Mouse (Mus musculus): ENCODE data around the gene Ptgir. TPM values are rescaled to one million over a fixed set of nuclear protein-coding genes. Genes with fewer than 3 reads are reported as not detected.

Ptgir gene
- polyA plus RNA-seq, 1 experiment: 11.3 TPM

GRCm38 (mm10) chr7:16885271-16885776 lies 21.0 kb upstream of the Ptgir start:
- H3K4me3 ChIP-seq (ENCODE audit: control insufficient read depth, insufficient read depth, low read length): no peak overlapping the region

GRCm38 (mm10) chr7:16885905-16886304 lies 20.4 kb upstream of the Ptgir start:
- Histone ChIP-seq H3K4me1 (replicated peaks; ENCODE audit: control insufficient read depth, insufficient read depth, low read length) (peaks cover 2% of the 10 kb centered on the region), H3K4me3 (ENCODE audit: control insufficient read depth, insufficient read depth, low read length) (no peak overlapping the region), H3K27me3 (ENCODE audit: control insufficient read depth, insufficient read depth, low read length) (peaks cover 14% of the 10 kb centered on the region), H3K36me3 (ENCODE audit: control insufficient read depth, insufficient read depth, low read length) (no peaks in the 10 kb centered on the region), H3K27ac (ENCODE audit: control insufficient read depth, insufficient read depth, low read length) (no peak overlapping the region)
- WGBS: 76% methylated on average over 59 of the region's 59 CpGs
- TF ChIP-seq CTCF (IDR thresholded peaks at IDR 0.05; ENCODE audit: borderline replicate concordance, control insufficient read depth, extremely low read depth, insufficient read depth, low read length, poor library complexity) (no peak), POLR2A (IDR thresholded peaks at IDR 0.05; ENCODE audit: control insufficient read depth, extremely low read depth, insufficient read depth, low read length, poor library complexity) (no peak)
- DNase-seq: no peak

More at GRCm38 (mm10) chr7:16885271-16885776, 21.0 kb upstream of the Ptgir start:
- TF ChIP-seq POLR2A (IDR thresholded peaks at IDR 0.05; ENCODE audit: control insufficient read depth, extremely low read depth, insufficient read depth, low read length, poor library complexity) (no peak), CTCF (IDR thresholded peaks at IDR 0.05; ENCODE audit: borderline replicate concordance, control insufficient read depth, extremely low read depth, insufficient read depth, low read length, poor library complexity) (no peak)
- no peak for DNase-seq
- Histone ChIP-seq H3K36me3 (ENCODE audit: control insufficient read depth, insufficient read depth, low read length) (no peaks in the 10 kb centered on the region), H3K27ac (ENCODE audit: control insufficient read depth, insufficient read depth, low read length) (no peak overlapping the region), H3K4me1 (replicated peaks; ENCODE audit: control insufficient read depth, insufficient read depth, low read length) (no peaks in the 10 kb centered on the region; the same call in 1 of the 2 replicates), H3K27me3 (ENCODE audit: control insufficient read depth, insufficient read depth, low read length) (peaks cover 14% of the 10 kb centered on the region)
- 42% methylated on average over 95 of the region's 95 CpGs for WGBS

GRCm38 (mm10) chr7:16890536-16890935 lies 15.8 kb upstream of the Ptgir start:
- Histone ChIP-seq H3K27me3 (ENCODE audit: control insufficient read depth, insufficient read depth, low read length) (peaks cover 8% of the 10 kb centered on the region), H3K36me3 (ENCODE audit: control insufficient read depth, insufficient read depth, low read length) (no peaks in the 10 kb centered on the region), H3K27ac (ENCODE audit: control insufficient read depth, insufficient read depth, low read length) (no peak overlapping the region), H3K4me1 (replicated peaks; ENCODE audit: control insufficient read depth, insufficient read depth, low read length) (peaks cover 14% of the 10 kb centered on the region), H3K4me3 (ENCODE audit: control insufficient read depth, insufficient read depth, low read length) (no peak overlapping the region)
- DNase-seq: no peak
- no peak for TF ChIP-seq POLR2A (IDR thresholded peaks at IDR 0.05; ENCODE audit: control insufficient read depth, extremely low read depth, insufficient read depth, low read length, poor library complexity)
- no peak for TF ChIP-seq CTCF (IDR thresholded peaks at IDR 0.05; ENCODE audit: borderline replicate concordance, control insufficient read depth, extremely low read depth, insufficient read depth, low read length, poor library complexity)
- 84% methylated on average over 6 of the region's 6 CpGs for WGBS

- 11% methylated on average over 23 of the region's 23 CpGs for WGBS
- no peak for DNase-seq
- Histone ChIP-seq H3K4me3 (ENCODE audit: control insufficient read depth, insufficient read depth, low read length) (no peak overlapping the region), H3K27ac (ENCODE audit: control insufficient read depth, insufficient read depth, low read length) (no peak overlapping the region), H3K27me3 (ENCODE audit: control insufficient read depth, insufficient read depth, low read length) (peaks cover 4% of the 10 kb centered on the region), H3K36me3 (ENCODE audit: control insufficient read depth, insufficient read depth, low read length) (no peaks in the 10 kb centered on the region), H3K4me1 (replicated peaks; ENCODE audit: control insufficient read depth, insufficient read depth, low read length) (peaks cover 14% of the 10 kb centered on the region)
- TF ChIP-seq POLR2A (IDR thresholded peaks at IDR 0.05; ENCODE audit: control insufficient read depth, extremely low read depth, insufficient read depth, low read length, poor library complexity) (no peak), CTCF (IDR thresholded peaks at IDR 0.05; ENCODE audit: borderline replicate concordance, control insufficient read depth, extremely low read depth, insufficient read depth, low read length, poor library complexity) (no peak)
Observed at GRCm38 (mm10) chr7:16890944-16891343, 15.3 kb upstream of the Ptgir start.

- peak; percentile 80 for DNase-seq
- no peak for TF ChIP-seq POLR2A (IDR thresholded peaks at IDR 0.05; ENCODE audit: control insufficient read depth, extremely low read depth, insufficient read depth, low read length, poor library complexity)
- peak; percentile 98 for TF ChIP-seq CTCF (IDR thresholded peaks at IDR 0.05; ENCODE audit: borderline replicate concordance, control insufficient read depth, extremely low read depth, insufficient read depth, low read length, poor library complexity)
Observed at GRCm38 (mm10) chr7:16891641-16892351, 14.5 kb upstream of the Ptgir start, which contains the start of gene Gng8. Gene Gng8, plus strand, starts transcription at chr7:16891786.

GRCm38 (mm10) chr7:16892352-16892730 lies 13.9 kb upstream of the Ptgir start:
- H3K27me3 ChIP-seq (ENCODE audit: control insufficient read depth, insufficient read depth, low read length): no peaks in the 10 kb centered on the region
- peaks cover 14% of the 10 kb centered on the region for H3K4me1 ChIP-seq (replicated peaks; ENCODE audit: control insufficient read depth, insufficient read depth, low read length)
- TF ChIP-seq CTCF (IDR thresholded peaks at IDR 0.05; ENCODE audit: borderline replicate concordance, control insufficient read depth, extremely low read depth, insufficient read depth, low read length, poor library complexity) (no peak), POLR2A (IDR thresholded peaks at IDR 0.05; ENCODE audit: control insufficient read depth, extremely low read depth, insufficient read depth, low read length, poor library complexity) (no peak)
- no peak for DNase-seq
- H3K36me3 ChIP-seq (ENCODE audit: control insufficient read depth, insufficient read depth, low read length): no peaks in the 10 kb centered on the region
- no peak overlapping the region for H3K4me3 ChIP-seq (ENCODE audit: control insufficient read depth, insufficient read depth, low read length)
- no peak overlapping the region for H3K27ac ChIP-seq (ENCODE audit: control insufficient read depth, insufficient read depth, low read length)
- WGBS: 53% methylated on average over 9 of the region's 9 CpGs

More at GRCm38 (mm10) chr7:16891641-16892351, 14.5 kb upstream of the Ptgir start, which contains the start of gene Gng8:
- 1% methylated on average over 30 of the region's 30 CpGs for WGBS
- H3K27me3 ChIP-seq (ENCODE audit: control insufficient read depth, insufficient read depth, low read length): no peaks in the 10 kb centered on the region
- H3K4me1 ChIP-seq (replicated peaks; ENCODE audit: control insufficient read depth, insufficient read depth, low read length): peaks cover 14% of the 10 kb centered on the region
- H3K36me3 ChIP-seq (ENCODE audit: control insufficient read depth, insufficient read depth, low read length): no peaks in the 10 kb centered on the region
- no peak within 1 kb of the TSS for H3K27ac ChIP-seq (ENCODE audit: control insufficient read depth, insufficient read depth, low read length)
- H3K4me3 ChIP-seq (ENCODE audit: control insufficient read depth, insufficient read depth, low read length): peak within 1 kb of the TSS; percentile 11; the same call in 1 of the 2 replicates

Measured in thymus, adult 2 months (tissue).